Mouse (Mus musculus): ENCODE results near the gene Hist1h3e.
A peak's percentile ranks its signal among the peaks of the same experiment; 100 is the strongest.

- no peak for TF ChIP-seq CTCF (IDR thresholded peaks at IDR 0.05; ENCODE audit: low read depth, low read length)
- TF ChIP-seq POLR2A (IDR thresholded peaks at IDR 0.05; ENCODE audit: insufficient read depth, low read length) = no peak
- TF ChIP-seq EP300 (IDR thresholded peaks at IDR 0.05; ENCODE audit: insufficient read depth, low read depth, low read length) = 0 out of 2 replicates have a peak, but pooled peaks have one; percentile 34
These were observed 44.4 kb downstream of the Hist1h3e start for GRCm38 (mm10) chr13:23517603-23518294.

Data from ES-Bruce4 (cell line).